Mouse (Mus musculus) liver, postnatal 0 days (tissue): ENCODE measurements around the gene Rln3. TPM values are rescaled to one million over a fixed set of nuclear protein-coding genes. Genes with fewer than 3 reads are reported as not detected.

ENCODE experiments used
- ATAC-seq: fragments of 200-750 bp; cut with Nextera tagmentation; 2 replicates; pipeline ENCODE4 v1.8.0; 2017; ENCODE audit warnings: mild to moderate bottlenecking, moderate library complexity
- DNase-seq: peaks from one replicate; pipeline ENCODE4 v3.0.0-alpha.2; 2016
- H3K27ac ChIP-seq: fragments of 300-500 bp; sonication (generic); 2 replicates; pipeline ENCODE4 v1.5.1; 2014; ENCODE audit warnings: antibody characterized with exemption, moderate library complexity, mild to moderate bottlenecking, low read depth
- H3K27me3 ChIP-seq: fragments of 300-500 bp; sonication (generic); 2 replicates; pipeline ENCODE4 v1.6.1; 2014; ENCODE audit warnings: low read length, control low read depth, mixed read lengths; ENCODE audit not compliant: insufficient read depth
- H3K36me3 ChIP-seq: fragments of 300-500 bp; sonication (generic); replicated peaks from 2 replicates; pipeline ENCODE4 v1.6.1; 2014; ENCODE audit warnings: mild to moderate bottlenecking, control low read depth, low read length, moderate library complexity, mixed read lengths; ENCODE audit not compliant: insufficient read depth
- H3K4me1 ChIP-seq: fragments of 300-500 bp; sonication (generic); 2 replicates; pipeline ENCODE4 v1.6.1; 2014; ENCODE audit warnings: antibody characterized with exemption, mild to moderate bottlenecking, control low read depth; ENCODE audit not compliant: insufficient read depth
- H3K4me2 ChIP-seq: fragments of 300-500 bp; sonication (generic); 2 replicates; pipeline ENCODE4 v1.6.1; 2014; ENCODE audit warnings: low read depth, mild to moderate bottlenecking, low read length, moderate library complexity, mixed read lengths
- H3K4me3 ChIP-seq: fragments of 300-500 bp; sonication (generic); 2 replicates; pipeline ENCODE4 v1.5.1; 2014; ENCODE audit warnings: low read depth, low read length
- H3K9ac ChIP-seq: fragments of 300-500 bp; sonication (generic); replicated peaks from 2 replicates; pipeline ENCODE4 v1.6.1; 2014; ENCODE audit warnings: mild to moderate bottlenecking, moderate library complexity
- H3K9me3 ChIP-seq: fragments of 300-500 bp; sonication (generic); 2 replicates; pipeline ENCODE4 v1.6.1; 2016; ENCODE audit warnings: mild to moderate bottlenecking, control low read depth, low read length, mixed read lengths
- CTCF ChIP-seq: sonication (generic); IDR thresholded peaks from 2 replicates; pipeline ENCODE4 v1.5.1; 2016; ENCODE audit warnings: antibody characterized with exemption, low read depth
- EP300 ChIP-seq: IDR thresholded peaks from 2 replicates; pipeline ENCODE4 v1.6.1; 2016; ENCODE audit warnings: antibody characterized with exemption, low read depth, mild to moderate bottlenecking
- WGBS: fragments of 180-500 bp; shearing (Covaris S2); extraction: QIAGEN DNeasy Blood & Tissue Kit; methylation state at CpG from one replicate; pipeline ENCODE4 v1.1.7; 2014; ENCODE audit not compliant: insufficient replicate concordance; 5-methylcytosine and 5-hydroxymethylcytosine counted together
- microRNA counts: library from miRNA; unstranded; fragments of <30 nt; microRNA quantifications from one replicate; lab custom pipeline; 2015
- microRNA-seq: library from miRNA; unstranded; fragments of <30 nt; microRNA quantifications from one replicate; pipeline ENCODE4, GENCODE M21; 2016
- polyA plus RNA-seq: library from polyadenylated mRNA; unstranded; fragments of >200 nt; fragmentation: Nextera tagmentation; extraction: Ambion mirVana; gene quantifications from 2 replicates; pipeline ENCODE4 v1.2.1, GENCODE M21; 2015

Gene Rln3
- polyA plus RNA-seq, 1 experiment from 2014 or later: not detected

- Histone ChIP-seq H3K4me1 (peaks cover 18% of the 10 kb centered on the region), H3K36me3 (peaks cover 22% of the 10 kb centered on the region), H3K27me3 (no peaks in the 10 kb centered on the region), H3K9me3 (no peaks in the 10 kb centered on the region), H3K4me2 (no peak overlapping the region), H3K9ac (no peak overlapping the region), H3K27ac (no peak overlapping the region), H3K4me3 (no peak overlapping the region)
- no peak for ATAC-seq
- TF ChIP-seq EP300 (no peak), CTCF (no peak)
- DNase-seq: no peak
- 24% methylated on average over 3 of the region's 3 CpGs for WGBS
These were observed 50.8 kb downstream of the Rln3 start for GRCm38 (mm10) chr8:83994030-83994429.

MicroRNAs encoded within 50 kb of the gene (microRNA counts, 519-probe panel; counts per million panel counts)
- microRNA mmu-miR-1199 (lab: Ali Mortazavi, UCI) (not detected), microRNA mmu-miR-709 (lab: Ali Mortazavi, UCI) (2,189 counts per million, percentile 18 among the panel's probes with 10 or more counts)

Small RNA genes within 50 kb of the gene (microRNA-seq; reads per million reads assigned to microRNA genes)
- gene Mir1199: not detected
- gene Mir709: not detected
- gene Mir8111: 2.4 reads per million

Other genes starting within 250 kb of the Rln3 start
- gene Adgrl1, start 144.9 kb downstream of the Rln3 start, polyA plus RNA-seq: 0.96 and 1.5 TPM in 2 replicates
- 0.14 and 0.29 TPM in 2 replicates for gene Gm10644, start 89.8 kb downstream of the Rln3 start, polyA plus RNA-seq
- 50.6 and 55.4 TPM in 2 replicates for gene Asf1b, start 89.5 kb downstream of the Rln3 start, polyA plus RNA-seq
- 28.2 and 33.9 TPM in 2 replicates for gene Prkaca, start 72.0 kb downstream of the Rln3 start, polyA plus RNA-seq
- 3.5 and 3.8 TPM in 2 replicates for gene Samd1, start 47.3 kb downstream of the Rln3 start, polyA plus RNA-seq
- 0.87 and 0.99 TPM in 2 replicates for gene 1700067K01Rik, start 43.5 kb downstream of the Rln3 start, polyA plus RNA-seq
- 0.40 TPM in 1 of 2 replicates, not detected in the other for gene 2210011C24Rik, start 32.8 kb downstream of the Rln3 start, polyA plus RNA-seq
- 0.04 TPM in 1 of 2 replicates, not detected in the other for gene Palm3, start 23.5 kb downstream of the Rln3 start, polyA plus RNA-seq
- 0.76 and 0.88 TPM in 2 replicates for gene Il27ra, start 2.4 kb downstream of the Rln3 start, polyA plus RNA-seq
- gene Gm10643, start 20.1 kb upstream of the Rln3 start, polyA plus RNA-seq: 0.36 and 0.41 TPM in 2 replicates
- 1.3 and 1.5 TPM in 2 replicates for gene Rfx1, start 21.8 kb upstream of the Rln3 start, polyA plus RNA-seq
- gene Dcaf15, start 59.8 kb upstream of the Rln3 start, polyA plus RNA-seq: 2.3 and 2.8 TPM in 2 replicates
- gene Podnl1, start 81.0 kb upstream of the Rln3 start, polyA plus RNA-seq: not detected in 2 replicates
- 4.4 and 4.5 TPM in 2 replicates for gene Cc2d1a, start 102.9 kb upstream of the Rln3 start, polyA plus RNA-seq
- gene 4930432K21Rik, start 103.0 kb upstream of the Rln3 start, polyA plus RNA-seq: 0.24 and 0.29 TPM in 2 replicates
- 0.34 and 0.79 TPM in 2 replicates for gene Nanos3, start 140.2 kb upstream of the Rln3 start, polyA plus RNA-seq
- gene Zswim4, start 192.1 kb upstream of the Rln3 start, polyA plus RNA-seq: 1.4 and 1.6 TPM in 2 replicates
- 189 and 201 TPM in 2 replicates for gene D8Ertd738e, start 204.7 kb upstream of the Rln3 start, polyA plus RNA-seq
- 40.9 and 41.9 TPM in 2 replicates for gene Mri1, start 212.3 kb upstream of the Rln3 start, polyA plus RNA-seq
- 4.7 and 6.5 TPM in 2 replicates for gene Ccdc130, start 225.4 kb upstream of the Rln3 start, polyA plus RNA-seq